Mouse (Mus musculus) olfactory bulb, adult 2 months (tissue): ENCODE data around the gene Mmp19. TPM values are rescaled to one million over a fixed set of nuclear protein-coding genes. Genes with fewer than 3 reads are reported as not detected.

Source experiments
- H3K27ac ChIP-seq: fragments of 200-500 bp; 2 replicates; pipeline ENCODE4 v1.5.1; 2012; ENCODE audit warnings: low read depth, low read length; ENCODE audit not compliant: insufficient read depth
- H3K4me1 ChIP-seq: fragments of 200-500 bp; 2 replicates; pipeline ENCODE4 v1.6.1; 2012; ENCODE audit warnings: low read length; ENCODE audit not compliant: control insufficient read depth, insufficient read depth
- H3K4me3 ChIP-seq: fragments of 200-500 bp; 2 replicates; pipeline ENCODE4 v1.5.1; 2012; ENCODE audit warnings: mild to moderate bottlenecking, low read depth, low read length, moderate library complexity; ENCODE audit not compliant: insufficient read depth
- CTCF ChIP-seq: fragments of 200-500 bp; IDR thresholded peaks from 2 replicates; pipeline ENCODE4 v1.5.1; 2012; ENCODE audit warnings: low read depth, mild to moderate bottlenecking, low read length, moderate library complexity; ENCODE audit not compliant: insufficient read depth
- POLR2A ChIP-seq: fragments of 200-500 bp; IDR thresholded peaks from 2 replicates; pipeline ENCODE4 v1.6.1; 2012; ENCODE audit warnings: mild to moderate bottlenecking, low read depth, low read length, moderate library complexity; ENCODE audit not compliant: insufficient read depth
- WGBS: fragments of 180-500 bp; shearing (Covaris S2); methylation state at CpG from one replicate; pipeline ENCODE4 v1.1.7; 2018; 5-methylcytosine and 5-hydroxymethylcytosine counted together
- polyA plus RNA-seq: library from polyadenylated mRNA; stranded (reverse); fragments of >200 nt; gene quantifications from 2 replicates; pipeline ENCODE4 v1.2.4, GENCODE M21; 2012; ENCODE audit warnings: low replicate concordance; ENCODE audit not compliant: missing spikeins, insufficient read depth, insufficient read length

The Mmp19 gene
- polyA plus RNA-seq, 1 experiment = not detected

- Histone ChIP-seq H3K27ac (no peak overlapping the region), H3K4me1 (no peaks in the 10 kb centered on the region), H3K4me3 (no peak overlapping the region)
- no peak for TF ChIP-seq CTCF
- no peak for TF ChIP-seq POLR2A
Measured at GRCm38 (mm10) chr10:128837400-128837799, 46.7 kb downstream of the Mmp19 start.

- H3K4me3 ChIP-seq = no peak overlapping the region
- no peak for TF ChIP-seq CTCF
- no peaks in the 10 kb centered on the region for H3K4me1 ChIP-seq
- H3K27ac ChIP-seq = no peak overlapping the region
Measured at GRCm38 (mm10) chr10:128839434-128839833, 48.7 kb downstream of the Mmp19 start.

- Histone ChIP-seq H3K4me3 (no peak overlapping the region), H3K27ac (no peak overlapping the region), H3K4me1 (no peaks in the 10 kb centered on the region)
- TF ChIP-seq CTCF (no peak), POLR2A (no peak)
Measured at GRCm38 (mm10) chr10:128840612-128841011, 49.9 kb downstream of the Mmp19 start.

GRCm38 (mm10) chr10:128843260-128843659, 52.5 kb downstream of the Mmp19 start:
- Histone ChIP-seq H3K27ac (no peak overlapping the region), H3K4me3 (no peak overlapping the region), H3K4me1 (no peaks in the 10 kb centered on the region)
- TF ChIP-seq CTCF (no peak), POLR2A (no peak)
- 92% methylated on average over 5 of the region's 5 CpGs for WGBS

- H3K27ac ChIP-seq = no peak overlapping the region
- TF ChIP-seq CTCF = no peak
- TF ChIP-seq POLR2A = no peak
- 35% methylated on average over 2 of the region's 2 CpGs for WGBS
- H3K4me3 ChIP-seq = no peak overlapping the region
- no peaks in the 10 kb centered on the region for H3K4me1 ChIP-seq
Measured at GRCm38 (mm10) chr10:128845516-128845915, 54.8 kb downstream of the Mmp19 start.

GRCm38 (mm10) chr10:128846664-128847063, 56.0 kb downstream of the Mmp19 start:
- WGBS = 100% methylated on average over 4 of the region's 4 CpGs
- H3K4me1 ChIP-seq = no peaks in the 10 kb centered on the region
- H3K27ac ChIP-seq = no peak overlapping the region
- TF ChIP-seq CTCF (no peak), POLR2A (no peak)
- H3K4me3 ChIP-seq = no peak overlapping the region

- Histone ChIP-seq H3K4me3 (no peak overlapping the region), H3K4me1 (no peaks in the 10 kb centered on the region), H3K27ac (no peak overlapping the region)
- WGBS = 73% methylated on average over 2 of the region's 2 CpGs
- TF ChIP-seq POLR2A (no peak), CTCF (no peak)
Measured at GRCm38 (mm10) chr10:128848426-128848825, 57.7 kb downstream of the Mmp19 start.

GRCm38 (mm10) chr10:128850339-128850738, 59.6 kb downstream of the Mmp19 start:
- no peak overlapping the region for H3K4me3 ChIP-seq
- WGBS = 69% methylated on average over 3 of the region's 3 CpGs
- H3K4me1 ChIP-seq = no peaks in the 10 kb centered on the region
- TF ChIP-seq CTCF (no peak), POLR2A (no peak)
- no peak overlapping the region for H3K27ac ChIP-seq

Other genes starting within 250 kb of the Mmp19 start
- not detected in 2 replicates for gene Zc3h10, start 243.1 kb upstream of the Mmp19 start, polyA plus RNA-seq
- gene Rpl41, start 241.6 kb upstream of the Mmp19 start, polyA plus RNA-seq = not detected in 2 replicates
- gene Pa2g4, start 224.9 kb upstream of the Mmp19 start, polyA plus RNA-seq = not detected in 2 replicates
- gene Erbb3, start 201.3 kb upstream of the Mmp19 start, polyA plus RNA-seq = not detected in 2 replicates
- gene Rps26, start 164.2 kb upstream of the Mmp19 start, polyA plus RNA-seq = not detected in 2 replicates
- not detected in 2 replicates for gene Ikzf4, start 144.9 kb upstream of the Mmp19 start, polyA plus RNA-seq
- gene Suox, start 116.8 kb upstream of the Mmp19 start, polyA plus RNA-seq = not detected in 2 replicates
- not detected in 2 replicates for gene Rab5b, start 94.6 kb upstream of the Mmp19 start, polyA plus RNA-seq
- gene Pmel, start 86.7 kb upstream of the Mmp19 start, polyA plus RNA-seq = not detected in 2 replicates
- gene Cdk2, start 85.9 kb upstream of the Mmp19 start, polyA plus RNA-seq = not detected in 2 replicates
- gene Dgka, start 46.1 kb upstream of the Mmp19 start, polyA plus RNA-seq = 167 TPM in 1 of 2 replicates, not detected in the other
- not detected in 2 replicates for gene Pym1, start 43.0 kb upstream of the Mmp19 start, polyA plus RNA-seq
- not detected in 2 replicates for gene Dnajc14, start 13.2 kb downstream of the Mmp19 start, polyA plus RNA-seq
- gene Tmem198b, start 13.5 kb downstream of the Mmp19 start, polyA plus RNA-seq = not detected in 2 replicates
- not detected in 2 replicates for gene Sarnp, start 26.4 kb downstream of the Mmp19 start, polyA plus RNA-seq
- not detected in 2 replicates for gene Ormdl2, start 30.7 kb downstream of the Mmp19 start, polyA plus RNA-seq
- not detected in 2 replicates for gene Gdf11, start 100.8 kb downstream of the Mmp19 start, polyA plus RNA-seq
- not detected in 2 replicates for gene Cd63, start 110.1 kb downstream of the Mmp19 start, polyA plus RNA-seq
- gene Rdh5, start 132.0 kb downstream of the Mmp19 start, polyA plus RNA-seq = not detected in 2 replicates
- not detected in 2 replicates for gene Bloc1s1, start 133.1 kb downstream of the Mmp19 start, polyA plus RNA-seq
- not detected in 2 replicates for gene Itga7, start 142.9 kb downstream of the Mmp19 start, polyA plus RNA-seq
- gene Mettl7b, start 170.1 kb downstream of the Mmp19 start, polyA plus RNA-seq = not detected in 2 replicates
- not detected in 2 replicates for gene Olfr9, start 198.5 kb downstream of the Mmp19 start, polyA plus RNA-seq
- not detected in 2 replicates for gene Olfr763, start 219.9 kb downstream of the Mmp19 start, polyA plus RNA-seq
- not detected in 2 replicates for gene Olfr764-ps1, start 249.0 kb downstream of the Mmp19 start, polyA plus RNA-seq